Mouse (Mus musculus) retina, postnatal 1 day (tissue): ENCODE data around the gene Sox8.
A peak's percentile ranks its signal among the peaks of the same experiment; 100 is the strongest.

Source experiments
- DNase-seq: peaks from one replicate; pipeline ENCODE4 v3.0.0-alpha.2; 2012

The Sox8 gene

DNA sequence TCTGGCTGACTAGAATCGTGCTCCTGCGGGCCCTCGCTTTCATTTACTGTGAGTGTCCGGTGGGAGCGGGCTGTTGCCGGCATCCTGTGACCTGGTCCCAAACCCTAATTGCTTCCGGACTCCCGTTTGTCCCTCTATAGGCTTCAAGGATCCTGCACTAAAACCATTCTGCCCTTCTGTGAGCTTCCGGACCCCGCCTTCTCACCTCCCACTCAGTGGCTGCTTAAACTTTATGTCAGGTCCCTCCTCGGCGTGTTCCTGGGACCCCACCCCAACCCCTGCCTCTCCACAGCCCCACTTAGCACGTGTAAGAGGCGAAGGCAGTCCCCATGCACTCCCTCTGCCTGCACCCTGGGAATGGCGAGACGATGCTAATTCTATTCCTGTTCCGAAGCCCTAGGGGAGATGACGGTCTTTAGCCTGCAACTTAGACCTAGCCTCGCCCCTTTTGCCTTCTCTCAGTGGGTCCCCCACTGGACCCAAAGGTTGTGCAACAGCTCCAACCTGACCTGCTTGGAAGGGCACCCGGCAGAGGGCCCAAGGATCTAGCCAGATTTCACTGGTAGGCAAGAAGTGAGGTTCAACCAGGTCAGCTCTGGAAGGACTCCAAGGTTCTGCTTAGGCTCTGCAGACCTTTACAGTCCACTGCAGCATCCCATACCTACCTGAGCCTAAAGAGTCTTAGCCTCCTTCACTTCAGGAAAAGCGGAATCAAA, 9.0 kb upstream of the Sox8 start:
- DNase-seq: no peak

DNA sequence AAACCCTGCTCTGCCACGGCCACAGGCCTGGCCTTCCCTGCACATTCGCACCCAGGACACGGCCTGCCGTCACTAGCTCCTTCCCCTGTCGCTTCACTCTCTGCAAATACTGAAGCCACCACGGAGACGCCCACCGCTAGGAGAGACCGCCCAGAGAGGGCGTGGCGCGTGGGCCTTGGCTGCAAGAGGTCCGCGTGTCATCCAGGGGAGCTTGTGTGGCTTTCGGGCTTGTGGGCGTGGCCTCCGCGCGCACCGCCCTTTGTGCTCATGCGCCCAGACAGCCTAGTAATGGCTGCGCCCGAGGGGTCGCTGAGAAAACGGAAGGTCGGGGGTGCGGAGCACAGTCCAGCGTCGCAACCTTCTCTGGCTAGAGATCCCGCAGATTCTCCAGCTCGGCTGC, 8.4 kb upstream of the Sox8 start, which contains the start of gene Lmf1:
Lmf1 (plus strand) TSS at position 166 of the 400 bp plus-strand sequence.
- peak; percentile 98 for DNase-seq

GRCm38 (mm10) chr17:25577702-25578101, 7.2 kb upstream of the Sox8 start:
- DNase-seq: no peak

GRCm38 (mm10) chr17:25577263-25577662, 6.8 kb upstream of the Sox8 start:
- DNase-seq: peak; percentile 89

- no peak for DNase-seq
These were observed 5.5 kb upstream of the Sox8 start for GRCm38 (mm10) chr17:25576034-25576433.

DNA sequence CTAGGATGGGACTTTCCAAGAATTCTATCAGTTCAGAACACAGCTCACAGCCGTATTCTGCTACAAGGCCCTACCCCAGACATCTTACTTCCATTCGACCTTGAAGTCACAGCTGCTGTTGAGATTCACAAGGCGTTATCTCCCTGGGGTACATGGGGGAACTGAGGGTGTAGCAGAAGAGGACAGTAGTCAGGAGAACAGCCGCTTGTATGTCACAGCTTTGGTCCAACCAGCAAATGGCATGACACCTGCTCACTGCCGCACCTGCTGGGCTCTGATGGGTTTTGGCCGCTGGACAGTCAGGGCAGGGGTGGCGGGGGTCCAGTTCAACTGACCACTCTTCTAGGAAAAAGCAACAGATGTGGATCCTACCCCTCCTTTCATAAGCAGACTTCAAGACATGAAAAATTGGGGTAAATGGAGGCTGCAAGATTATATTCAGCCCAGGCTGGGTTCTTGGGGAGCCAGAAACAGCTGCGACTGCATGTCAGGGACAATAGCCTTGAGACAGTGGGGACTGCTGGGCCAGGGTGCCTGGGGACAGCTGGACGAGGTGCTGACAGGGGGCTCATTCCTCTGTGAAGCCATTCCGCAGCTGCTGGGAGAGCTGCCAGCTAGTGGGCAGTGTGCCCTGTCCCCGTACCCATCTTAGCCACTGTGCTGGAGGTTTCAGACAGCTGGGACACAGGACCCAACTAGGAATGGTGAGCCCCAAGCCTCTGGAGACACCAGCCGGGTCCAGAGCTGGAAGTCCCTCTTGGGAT, 4.9 kb upstream of the Sox8 start:
- DNase-seq: peak; percentile 73

- DNase-seq: no peak
These were observed 951 bp upstream of the Sox8 start for GRCm38 (mm10) chr17:25571453-25571820.

GRCm38 (mm10) chr17:25569833-25570647, 446 bp downstream of the Sox8 start:
- no peak for DNase-seq

DNA sequence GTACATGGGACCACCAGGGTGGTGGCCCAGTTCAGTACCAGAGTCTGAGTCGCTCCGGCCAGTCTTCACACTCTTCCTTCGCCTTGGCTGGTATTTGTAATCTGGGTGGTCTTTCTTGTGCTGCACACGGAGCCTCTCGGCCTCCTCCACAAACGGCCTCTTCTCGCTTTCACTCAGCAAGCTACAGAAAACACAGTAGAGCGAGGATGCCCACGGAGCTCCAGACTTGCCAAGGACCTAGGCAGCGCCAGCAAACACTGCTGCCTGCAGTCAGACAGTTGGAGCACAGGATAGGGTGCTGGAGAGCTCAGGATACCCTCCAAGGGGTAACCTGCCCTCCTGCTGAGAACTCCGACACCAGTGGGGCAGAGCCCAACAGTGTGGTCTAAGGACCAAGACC, 1.6 kb downstream of the Sox8 start:
- no peak for DNase-seq

GRCm38 (mm10) chr17:25568206-25568605, 2.3 kb downstream of the Sox8 start:
- no peak for DNase-seq

DNA sequence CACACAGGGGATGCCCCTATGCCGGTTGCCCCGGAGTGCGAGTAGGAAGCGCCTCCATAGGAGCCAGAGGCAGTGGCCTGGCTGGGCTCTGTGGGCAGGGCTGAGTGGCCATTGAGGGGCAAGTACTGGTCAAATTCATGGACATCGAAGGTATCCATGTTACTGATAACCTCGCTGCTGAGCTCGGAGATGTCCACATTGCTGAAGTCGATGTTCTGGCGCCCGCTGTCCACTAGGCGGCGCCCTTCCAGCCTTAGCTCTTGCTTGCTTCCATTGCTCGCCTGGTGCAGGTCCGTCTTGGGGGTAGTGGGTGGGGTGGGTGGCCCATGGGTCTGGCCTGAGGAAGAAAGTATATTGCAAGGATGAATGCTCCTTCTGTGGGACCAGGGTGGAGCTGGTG, 2.7 kb downstream of the Sox8 start:
- DNase-seq: peak; percentile 88

GRCm38 (mm10) chr17:25567261-25567660, 3.2 kb downstream of the Sox8 start:
- no peak for DNase-seq

DNA sequence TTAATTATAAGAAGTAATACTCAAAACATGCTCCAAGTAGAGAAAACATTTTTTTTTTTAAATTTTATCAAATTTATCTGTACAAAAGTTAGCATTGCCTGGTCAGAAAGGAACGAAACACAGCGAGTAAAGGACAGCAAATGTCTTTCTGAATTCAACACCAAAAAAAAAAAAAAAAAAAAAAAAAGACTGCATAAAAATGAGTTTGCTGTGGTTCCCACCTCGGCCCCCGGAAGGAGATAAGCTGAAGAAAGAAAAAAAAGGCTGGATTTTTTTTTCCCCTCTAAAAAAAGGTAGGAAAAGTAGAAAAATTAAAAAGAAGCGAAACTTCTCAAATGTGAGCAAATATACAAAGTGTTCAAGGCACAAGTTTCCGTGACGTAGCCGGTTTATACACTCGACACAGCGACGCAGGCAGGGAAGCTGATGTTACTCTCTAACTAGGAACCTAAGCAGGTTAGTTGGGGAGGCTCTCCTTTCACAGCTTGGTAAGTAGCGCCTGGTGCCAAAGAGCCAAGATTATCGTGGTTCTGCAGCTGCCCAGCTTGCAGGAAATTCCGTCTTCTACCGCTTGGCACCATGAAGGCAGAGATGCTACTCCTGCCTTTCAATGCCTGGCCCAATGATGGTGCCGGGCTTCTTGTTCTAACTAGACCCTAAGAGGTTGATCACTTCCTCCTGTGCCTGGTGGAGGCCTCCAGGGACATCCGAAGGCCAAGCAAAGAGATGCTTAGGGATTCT, 4.5 kb downstream of the Sox8 start:
- no peak for DNase-seq

DNA sequence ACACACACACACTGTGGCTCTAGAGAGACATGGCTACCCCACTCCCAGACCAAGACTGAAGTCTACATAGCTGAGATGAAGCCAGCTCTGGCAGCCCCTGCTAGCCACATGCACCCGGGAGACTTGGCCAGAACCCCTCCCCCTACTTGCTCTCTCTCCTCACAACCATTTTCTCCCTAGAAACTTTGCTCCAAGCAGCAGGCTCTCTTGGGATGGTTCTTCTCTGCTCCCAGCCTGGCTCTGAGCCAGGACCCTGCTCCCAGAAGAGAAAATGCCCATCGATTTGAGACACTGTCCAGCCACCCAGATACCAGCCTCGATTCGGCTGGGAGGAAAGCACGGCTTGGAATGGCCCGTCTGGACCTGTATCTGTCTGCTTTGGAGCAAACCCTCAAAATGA, 5.2 kb downstream of the Sox8 start:
- peak; percentile 59 for DNase-seq

- no peak for DNase-seq
These were observed 6.0 kb downstream of the Sox8 start for GRCm38 (mm10) chr17:25564481-25564880.

GRCm38 (mm10) chr17:25561223-25562028, 9.1 kb downstream of the Sox8 start:
- peak; percentile 97 for DNase-seq

DNA sequence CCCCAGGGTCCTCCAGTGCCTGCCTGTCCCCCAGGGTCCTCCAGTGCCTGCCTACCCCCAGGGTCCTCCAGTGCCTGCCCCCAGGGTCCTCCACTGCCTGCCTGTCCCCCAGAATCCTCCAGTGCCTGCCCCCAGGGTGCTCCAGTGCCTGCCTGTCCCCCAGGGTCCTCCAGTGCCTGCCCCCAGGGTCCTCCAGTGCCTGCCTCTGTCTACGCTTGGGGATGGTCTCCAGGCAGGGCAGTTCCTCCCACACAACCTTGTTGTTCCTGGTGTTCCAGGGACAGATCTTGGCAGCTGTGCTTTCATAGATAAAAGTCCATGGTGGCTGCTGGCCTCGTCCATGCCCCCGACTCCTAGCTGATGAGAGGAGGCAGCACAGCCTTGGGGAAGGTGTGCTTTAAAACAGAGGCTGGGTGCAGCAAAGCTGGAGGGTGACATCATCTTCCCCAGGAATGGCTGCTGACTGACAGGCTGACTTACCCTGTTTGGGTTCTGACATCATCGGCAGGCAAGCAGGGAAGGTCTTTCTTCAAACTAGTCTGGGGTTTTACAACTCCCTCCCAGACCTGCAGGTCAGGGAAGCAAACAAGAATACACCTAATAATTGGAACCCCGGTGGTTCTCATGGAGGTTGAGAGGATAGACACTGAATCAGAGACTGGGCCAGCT, 9.8 kb downstream of the Sox8 start:
- DNase-seq: peak; percentile 59

DNA sequence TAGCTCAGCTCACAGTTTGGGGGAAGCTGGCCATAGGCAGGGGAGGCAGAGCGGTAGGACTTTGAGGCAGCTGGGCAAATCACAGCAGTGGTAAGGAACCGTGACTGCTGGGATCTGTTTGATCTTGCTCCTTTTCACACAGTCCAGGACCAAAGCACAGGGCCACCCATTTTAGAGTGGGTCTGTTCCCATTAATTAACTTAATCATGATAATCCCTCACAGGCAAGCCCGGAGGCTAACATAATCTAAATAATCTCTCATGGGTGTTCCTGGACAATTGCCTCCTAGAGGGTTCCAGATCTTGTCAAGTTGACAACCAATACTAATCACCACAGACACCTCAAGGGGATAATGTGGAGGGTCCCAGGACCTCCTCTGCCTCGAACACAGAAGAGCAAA, 10.9 kb downstream of the Sox8 start:
- peak; percentile 64 for DNase-seq

DNA sequence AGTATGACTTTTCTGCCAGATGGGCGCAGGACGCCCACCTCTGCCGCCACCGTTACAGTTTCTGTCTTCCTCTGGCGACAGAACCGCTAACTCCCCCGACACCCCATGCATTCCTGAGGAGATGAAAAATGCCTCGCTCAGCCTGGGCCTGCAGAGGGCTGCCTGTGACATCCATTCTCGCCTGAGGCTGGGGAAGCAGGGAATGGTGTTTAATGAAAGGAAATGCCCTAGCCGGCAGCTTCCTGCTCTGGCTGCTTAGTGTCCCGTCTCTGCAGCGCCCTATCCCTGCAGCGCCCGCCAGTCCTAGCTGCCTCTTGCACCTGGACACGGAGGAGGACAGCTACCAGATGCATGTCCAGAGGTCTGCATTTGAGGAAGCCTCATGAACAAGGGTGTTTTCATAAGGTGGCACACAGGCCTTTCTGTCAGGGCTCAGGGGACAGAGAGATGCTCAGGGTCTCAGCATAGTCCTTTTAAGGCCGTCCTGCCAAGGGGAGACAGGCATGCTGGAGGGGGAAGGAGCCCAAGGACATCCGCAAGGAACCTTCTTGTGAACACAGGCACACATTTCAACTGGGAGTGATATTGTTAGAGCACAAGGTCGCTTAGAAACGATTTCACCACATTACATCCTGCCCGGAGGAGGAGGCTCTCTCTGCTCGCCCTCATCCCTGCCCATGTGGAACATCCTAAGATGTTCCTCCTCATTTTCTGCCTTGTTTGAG, 13.7 kb downstream of the Sox8 start:
- peak; percentile 65 for DNase-seq
